Mouse (Mus musculus) Patski (cell line): Measurements from ENCODE around the gene Hand1. TPM values are rescaled to one million over a fixed set of nuclear protein-coding genes. Genes with fewer than 3 reads are reported as not detected.
A peak's percentile ranks its signal among the peaks of the same experiment; 100 is the strongest.

Source experiments
- ATAC-seq: fragments of 100-300 bp; one replicate; pipeline ENCODE4 v1.8.0; 2021
- CTCF ChIA-PET: fragments of 350-600 bp; sonication (Branson Sonifier 250); formaldehyde crosslinking; loops from one replicate; lab custom pipeline; 2022; ENCODE audit warnings: inconsistent platforms; lab: Charles Lee
- POLR2A ChIA-PET: fragments of 350-600 bp; sonication (Branson Sonifier 250); formaldehyde crosslinking; loops from one replicate; lab custom pipeline; 2022; ENCODE audit warnings: antibody characterized with exemption, inconsistent platforms; lab: Charles Lee
- DNase-seq: peaks from one replicate; pipeline ENCODE4 v3.0.0-alpha.2; 2011; ENCODE audit warnings: low read depth, low spot score
- H3K27me3 ChIP-seq: fragments of 371-371 bp; one replicate; pipeline ENCODE4 v1.5.1; 2021
- CTCF ChIP-seq: fragments of 100-300 bp; IDR thresholded peaks from one replicate; pipeline ENCODE4 v1.5.1; 2021
- in situ Hi-C: fragments of 300-500 bp; cut with MboI; formaldehyde crosslinking; loops from 3 replicates; pipeline ENCODE4 v1.11.1; 2018; ENCODE audit warnings: low pct_unique_long_range_greater_than_20kb, mixed read lengths
- polyA plus RNA-seq: library from polyadenylated mRNA; unstranded; gene quantifications from one replicate; pipeline ENCODE4 v1.2.3, GENCODE M21; 2021

Gene Hand1
- polyA plus RNA-seq, 1 experiment from 2014 or later: not detected

DNA sequence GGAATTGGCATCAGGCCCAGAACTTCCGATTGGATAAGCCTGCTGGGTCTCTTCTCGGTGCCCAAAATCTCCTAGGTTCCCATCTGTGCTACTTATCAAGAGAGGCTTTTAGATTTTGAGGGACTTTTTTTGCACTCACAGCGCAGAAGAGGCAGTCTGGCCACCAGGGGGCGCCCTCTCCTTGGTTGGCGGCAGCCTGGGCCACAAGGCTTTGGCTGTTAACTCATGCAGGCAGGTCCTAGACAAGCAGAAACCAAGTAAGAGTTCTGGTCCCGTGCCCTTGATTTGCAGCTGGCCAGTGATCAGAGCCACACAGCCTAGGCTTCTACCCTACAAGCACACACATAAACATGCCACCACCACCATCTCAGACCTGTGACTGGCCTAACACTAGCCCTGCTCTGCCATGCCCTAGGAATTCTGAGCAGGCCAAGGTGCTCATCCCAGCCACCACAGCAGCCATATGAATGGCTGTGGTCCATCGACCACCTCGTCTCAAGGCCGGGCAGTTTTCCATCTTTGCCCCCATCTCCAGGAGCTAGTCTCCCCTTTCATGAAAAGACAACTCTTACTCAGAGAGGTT lies 12.5 kb downstream of the Hand1 start:
- in situ Hi-C loops: loop anchor here (5.0 kb wide), 1 partner anchor 112 kb away; no protein-coding TSS in a partner anchor
- POLR2A ChIA-PET: interaction anchor here (1.2 kb wide), 1 partner anchor 114 kb away, joined by 3 read pairs; no protein-coding TSS in a partner anchor
- peak; percentile 93 for TF ChIP-seq CTCF
- no peak for ATAC-seq
- no peak for DNase-seq
- CTCF ChIA-PET: interaction anchor here (0.7 to 2.8 kb wide), 5 partner anchors 32 to 115 kb away, joined by 3 to 8 read pairs (median 4); no protein-coding TSS in a partner anchor
- no peaks in the 10 kb centered on the region for H3K27me3 ChIP-seq

DNA sequence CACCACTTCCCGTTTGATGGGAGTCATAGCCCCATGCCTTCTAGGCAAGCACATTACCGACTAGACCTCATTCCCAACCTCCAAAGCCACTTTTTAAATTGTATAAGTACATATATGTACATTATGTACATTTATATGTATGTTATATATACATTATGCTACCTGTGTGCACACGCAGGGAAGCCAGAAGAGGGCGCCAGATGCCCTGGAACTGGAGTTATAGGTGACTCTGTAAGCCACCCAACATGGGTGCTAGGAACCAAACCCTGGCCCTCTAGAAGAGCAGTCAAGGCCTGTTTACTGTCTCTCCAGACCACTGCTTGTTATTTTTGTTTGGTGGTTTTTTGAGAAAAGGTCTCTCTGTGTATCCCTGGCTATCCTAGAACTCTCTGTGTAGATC lies 14.4 kb downstream of the Hand1 start:
- in situ Hi-C loops: loop anchor here (5.0 kb wide), 1 partner anchor 114 kb away; no protein-coding TSS in a partner anchor
- DNase-seq: no peak
- CTCF ChIA-PET: interaction anchor here (1.1 to 2.8 kb wide), 2 partner anchors 100 to 117 kb away, joined by 3 to 8 read pairs; no protein-coding TSS in a partner anchor
- ATAC-seq: no peak
- TF ChIP-seq CTCF: no peak
- no peaks in the 10 kb centered on the region for H3K27me3 ChIP-seq
- POLR2A ChIA-PET: no interaction called here

DNA sequence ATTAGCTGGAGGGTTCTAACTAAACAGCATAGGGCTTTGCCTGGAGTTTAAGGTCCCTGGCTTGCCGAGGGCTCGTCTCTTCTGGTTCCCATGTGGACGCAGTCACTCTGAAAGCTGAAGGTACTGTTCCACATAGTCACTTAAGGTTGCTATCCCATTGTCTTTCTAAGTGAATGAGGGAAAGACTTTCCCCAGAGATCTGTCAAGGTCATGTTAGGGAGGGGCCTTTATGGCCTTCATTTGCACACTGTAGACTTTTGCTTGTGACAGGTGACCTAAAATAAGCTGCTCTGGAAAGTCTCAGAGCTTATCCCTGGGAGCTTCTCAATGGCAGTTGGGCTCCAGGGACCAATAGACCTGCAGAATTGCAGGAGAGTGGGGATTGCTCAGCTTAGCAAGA lies 19.0 kb downstream of the Hand1 start:
- ChIA-PET CTCF (interaction anchor here (1.3 kb wide), 1 partner anchor 10 kb away, joined by 4 read pairs; no protein-coding TSS in a partner anchor), POLR2A (no interaction called here)
- H3K27me3 ChIP-seq: no peaks in the 10 kb centered on the region
- in situ Hi-C loops: no loop called here
- no peak for TF ChIP-seq CTCF
- DNase-seq: no peak
- ATAC-seq: no peak

DNA sequence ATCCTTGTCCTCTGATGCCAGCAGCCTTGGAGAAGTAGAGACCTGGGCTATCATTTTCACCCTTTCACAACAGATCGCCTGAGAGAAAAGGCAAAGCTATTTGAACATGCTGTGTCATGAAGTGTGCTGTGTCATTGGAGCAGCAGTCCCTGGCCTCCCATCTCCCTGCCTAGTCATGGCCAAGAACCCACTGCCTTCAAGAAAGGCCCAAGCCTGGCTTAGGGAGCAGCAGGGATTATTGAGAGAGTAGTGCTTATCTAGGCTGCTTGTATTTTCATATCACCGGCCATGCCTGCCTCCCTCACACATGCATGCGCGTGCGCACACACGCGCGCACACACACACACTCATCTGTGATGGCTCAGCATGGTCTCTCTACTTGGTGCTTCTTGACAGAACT lies 20.4 kb downstream of the Hand1 start:
- ATAC-seq (no peak), DNase-seq (no peak)
- H3K27me3 ChIP-seq: no peaks in the 10 kb centered on the region
- TF ChIP-seq CTCF: no peak
- POLR2A ChIA-PET: no interaction called here
- CTCF ChIA-PET: no interaction called here
- in situ Hi-C loops: no loop called here

DNA sequence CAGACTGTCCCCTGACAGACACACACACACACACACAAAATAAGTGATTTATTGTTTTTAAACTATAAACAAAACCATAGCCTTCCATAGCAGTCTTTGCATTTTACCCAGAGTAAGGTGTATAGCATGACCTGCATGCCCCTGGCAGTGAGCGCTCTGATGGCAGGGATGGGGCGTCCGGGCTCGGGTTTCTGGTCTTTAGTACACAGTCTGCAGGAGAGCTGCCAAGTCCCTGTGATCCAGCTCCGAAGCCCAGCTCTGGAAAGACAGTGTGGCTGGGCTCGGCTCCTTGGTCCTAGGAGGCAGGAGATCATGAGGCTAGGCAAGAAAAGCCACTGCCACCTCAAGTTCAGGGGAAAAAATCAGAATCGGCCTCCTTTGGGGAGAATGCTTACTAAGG lies 21.6 kb downstream of the Hand1 start:
- TF ChIP-seq CTCF: no peak
- CTCF ChIA-PET: no interaction called here
- no peak for DNase-seq
- POLR2A ChIA-PET: no interaction called here
- in situ Hi-C loops: no loop called here
- no peak for ATAC-seq
- no peaks in the 10 kb centered on the region for H3K27me3 ChIP-seq

DNA sequence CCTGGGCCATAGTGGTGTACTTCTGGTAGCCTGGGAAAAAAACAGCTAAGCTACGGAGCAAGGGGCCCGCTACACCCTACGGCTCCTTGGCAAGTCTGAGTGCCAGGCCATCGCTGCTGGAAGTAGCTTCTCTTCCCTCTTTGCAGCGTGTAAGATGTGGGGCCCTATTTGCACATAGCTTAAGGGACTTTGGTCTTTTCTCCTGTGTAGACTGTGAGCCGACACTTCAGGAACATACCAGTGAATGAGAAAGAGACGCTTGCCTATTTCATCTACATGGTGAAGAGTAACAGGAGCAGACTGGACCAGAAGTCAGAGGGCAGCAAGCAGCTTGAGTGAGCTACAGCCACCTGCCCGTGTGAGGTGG lies 22.9 kb downstream of the Hand1 start:
- no peaks in the 10 kb centered on the region for H3K27me3 ChIP-seq
- ChIA-PET CTCF (no interaction called here), POLR2A (no interaction called here)
- DNase-seq: no peak
- ATAC-seq: no peak
- TF ChIP-seq CTCF: no peak
- in situ Hi-C loops: no loop called here

DNA sequence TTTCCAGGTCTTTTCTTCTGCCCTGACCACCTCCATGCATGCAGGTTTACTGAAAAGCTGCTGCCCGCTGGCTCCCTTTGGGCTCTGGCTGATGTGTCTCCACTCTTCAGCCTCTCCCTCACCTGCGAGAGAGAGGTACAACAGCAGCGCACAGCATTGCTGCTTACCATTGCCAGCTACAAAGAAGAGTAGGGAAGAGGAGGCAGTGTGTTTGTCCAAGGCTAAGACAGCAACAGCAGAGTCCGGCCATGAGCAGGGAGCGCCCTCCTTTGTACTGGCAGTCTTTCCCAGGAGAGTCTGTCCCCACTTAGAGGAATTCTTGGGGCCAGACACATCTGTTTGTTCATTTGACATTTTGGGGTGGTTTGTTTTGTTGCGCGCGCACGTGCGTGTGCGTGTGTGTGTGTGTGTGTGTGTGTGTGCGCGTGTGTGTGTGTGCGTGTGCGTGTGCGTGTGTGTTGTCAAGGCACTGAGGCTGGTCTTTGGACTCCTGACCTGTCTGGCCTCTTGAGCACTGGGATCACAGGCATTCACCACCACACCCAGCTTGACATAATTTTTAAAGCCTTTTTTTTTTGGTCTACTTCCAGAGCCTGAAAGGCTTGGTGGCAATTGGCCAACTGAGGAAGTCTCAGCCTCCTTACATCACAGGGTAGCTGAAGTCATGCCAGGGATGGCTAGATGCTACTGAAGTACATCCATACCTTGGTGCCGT lies 23.4 kb downstream of the Hand1 start:
- no peak for TF ChIP-seq CTCF
- no peaks in the 10 kb centered on the region for H3K27me3 ChIP-seq
- in situ Hi-C loops: no loop called here
- POLR2A ChIA-PET: interaction anchor here (0.6 to 0.8 kb wide), 3 partner anchors 199 to 1792 kb away, joined by 3 to 5 read pairs (median 3); no protein-coding TSS in a partner anchor
- no peak for ATAC-seq
- CTCF ChIA-PET: no interaction called here
- no peak for DNase-seq

DNA sequence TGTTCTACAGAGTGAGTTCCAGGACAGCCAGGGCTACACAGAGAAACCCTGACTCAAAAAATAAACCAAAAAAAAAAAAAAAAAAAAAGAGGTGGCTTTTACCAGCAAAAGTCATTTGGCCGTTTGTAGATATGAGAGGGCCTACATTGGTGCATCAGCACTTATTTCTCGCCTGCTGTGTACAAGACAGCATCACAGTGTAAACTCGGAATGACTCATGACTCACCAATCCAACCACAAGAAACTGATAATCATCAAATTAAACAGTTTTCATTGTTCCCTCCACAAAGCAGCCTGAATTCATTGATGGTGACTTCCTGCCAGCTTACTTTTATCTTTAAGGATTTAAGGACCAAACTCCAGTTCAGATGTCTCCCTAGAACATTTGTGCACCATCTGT lies 27.6 kb downstream of the Hand1 start:
- TF ChIP-seq CTCF: no peak
- CTCF ChIA-PET: no interaction called here
- no peak for ATAC-seq

DNA sequence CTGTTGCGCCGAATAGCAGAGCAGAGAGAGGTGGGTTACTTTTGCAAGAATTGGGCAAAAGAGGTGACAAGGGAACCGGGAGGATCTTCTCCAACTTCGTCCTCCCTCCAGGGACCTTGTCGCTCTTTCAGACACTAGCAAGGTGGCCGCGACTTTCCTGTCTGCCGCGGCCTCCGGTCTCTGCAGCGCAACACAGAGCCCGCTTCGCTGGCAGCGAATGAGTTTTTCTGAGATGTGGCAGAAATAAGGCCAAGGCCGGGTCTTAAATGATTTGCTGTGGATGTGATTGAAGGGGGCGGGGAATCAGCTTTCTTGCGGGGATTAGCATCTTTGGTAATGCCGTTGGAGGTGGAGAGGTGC lies 30.1 kb downstream of the Hand1 start:
- ATAC-seq (no peak), DNase-seq (no peak)
- ChIA-PET CTCF (no interaction called here), POLR2A (interaction anchor here (0.7 kb wide), 1 partner anchor 66 kb away, joined by 3 read pairs; no protein-coding TSS in a partner anchor)
- no peak for TF ChIP-seq CTCF
- in situ Hi-C loops: no loop called here
- no peaks in the 10 kb centered on the region for H3K27me3 ChIP-seq

More for the DNA sequence above, 27.6 kb downstream of the Hand1 start:
- in situ Hi-C loops: no loop called here
- DNase-seq: no peak
- H3K27me3 ChIP-seq: no peaks in the 10 kb centered on the region
- POLR2A ChIA-PET: no interaction called here

DNA sequence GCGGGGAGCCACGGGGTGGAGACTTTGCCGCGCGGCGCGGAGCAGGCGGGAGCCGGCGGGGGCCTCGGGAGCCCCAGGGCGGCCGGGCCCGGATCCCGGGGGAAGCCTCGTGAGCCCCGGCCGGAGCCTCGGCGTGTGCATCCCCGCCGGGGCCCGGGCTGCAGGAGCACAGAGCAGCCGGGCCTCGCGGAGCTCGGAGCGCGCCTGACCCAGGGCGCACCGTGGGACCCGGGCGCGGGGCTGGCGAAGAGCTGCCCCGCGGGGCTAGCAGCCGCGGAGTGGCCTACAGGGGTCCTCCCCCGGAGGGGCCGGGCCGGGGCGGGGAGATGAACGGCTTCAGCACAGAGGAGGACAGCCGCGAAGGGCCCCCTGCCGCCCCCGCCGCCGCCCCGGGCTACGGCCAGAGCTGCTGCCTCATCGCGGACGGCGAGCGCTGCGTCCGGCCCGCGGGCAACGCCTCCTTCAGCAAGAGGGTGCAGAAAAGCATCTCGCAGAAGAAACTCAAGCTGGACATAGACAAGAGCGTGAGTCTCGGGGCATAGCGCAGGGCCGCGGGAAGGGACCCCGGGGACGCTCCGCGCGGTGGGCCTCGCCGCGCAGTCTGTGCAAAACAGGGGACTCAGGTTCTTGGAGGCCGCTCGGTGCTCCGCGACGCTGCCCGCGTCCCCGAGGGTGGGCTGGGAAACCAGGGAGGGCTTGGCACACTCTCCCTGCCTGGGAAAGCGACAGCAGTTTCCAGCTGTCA lies 30.7 kb downstream of the Hand1 start:
- no peak for DNase-seq
- TF ChIP-seq CTCF: no peak
- ChIA-PET POLR2A (no interaction called here), CTCF (no interaction called here)
- no peaks in the 10 kb centered on the region for H3K27me3 ChIP-seq
- in situ Hi-C loops: no loop called here
- ATAC-seq: peak; percentile 28
